Mouse (Mus musculus): ENCODE measurements around the gene Eml6.

DNA sequence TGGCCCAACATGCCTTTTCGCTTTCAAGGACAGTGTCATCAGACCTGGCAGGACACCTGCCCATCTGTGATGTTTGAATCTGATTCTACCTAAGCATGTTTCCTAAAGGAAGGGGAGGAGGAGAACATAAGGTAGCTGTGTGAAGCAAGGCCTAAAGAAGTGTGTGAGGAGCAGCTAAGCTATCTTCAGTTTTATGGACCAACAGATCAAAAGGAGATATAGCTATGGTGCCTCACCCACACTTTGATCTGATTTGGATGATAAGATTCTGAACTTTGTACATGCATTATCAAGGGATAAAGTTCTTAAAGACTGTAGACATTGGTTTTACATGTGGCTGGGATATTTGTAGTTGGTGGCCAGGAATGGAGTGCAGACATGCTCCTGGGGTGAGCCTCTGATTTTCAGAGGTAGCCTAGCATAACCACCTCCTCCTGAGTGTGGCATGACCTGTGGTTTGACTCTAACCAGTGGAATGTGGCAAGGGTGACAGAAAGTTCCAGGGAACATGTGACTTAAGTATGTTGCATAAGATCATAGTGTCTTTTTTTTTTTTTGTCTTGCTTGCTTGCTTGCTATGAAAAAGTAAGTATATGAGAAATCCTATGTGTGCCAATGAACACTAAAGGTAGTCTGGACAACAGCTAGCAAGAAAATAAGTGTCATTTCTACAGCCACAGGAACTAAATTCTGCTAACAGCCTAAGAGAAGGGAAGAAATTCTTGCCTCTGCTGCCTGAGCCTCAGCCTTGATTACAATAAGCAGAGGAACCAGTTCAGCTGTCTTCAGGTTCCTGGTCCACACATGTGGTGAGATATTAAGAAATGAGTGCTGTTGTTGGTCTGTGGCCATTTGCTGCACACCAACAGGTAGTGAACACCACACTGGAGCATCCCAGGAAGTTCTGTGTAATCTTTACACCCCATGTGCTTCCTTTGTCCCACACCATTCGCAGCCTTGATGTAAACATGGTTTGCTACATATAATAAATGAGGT is 224.1 kb downstream of the Eml6 start:
- TF ChIP-seq POLR2A (IDR thresholded peaks at IDR 0.05; ENCODE audit: control insufficient read depth, extremely low read depth, insufficient read depth, low read length, poor library complexity) (no peak), CTCF (IDR thresholded peaks at IDR 0.05; ENCODE audit: borderline replicate concordance, control insufficient read depth, extremely low read depth, insufficient read depth, low read length, poor library complexity) (no peak)
